Mouse (Mus musculus) lung, adult 2 months (tissue): ENCODE measurements around the gene Olfr520. TPM values are rescaled to one million over a fixed set of nuclear protein-coding genes. Genes with fewer than 3 reads are reported as not detected.
"Not testable (repeated sequence)": the region's sequence is repeated elsewhere in the genome, so short reads cannot be mapped to it uniquely, and the experiment has no call there.

Experiments
- DNase-seq: peaks from one replicate; pipeline ENCODE4 v3.0.0; 2022
- H3K4me1 ChIP-seq: fragments of 200-500 bp; 2 replicates; pipeline ENCODE4 v1.6.1; 2011; ENCODE audit warnings: low read length; ENCODE audit not compliant: control insufficient read depth, insufficient read depth
- H3K4me3 ChIP-seq: fragments of 200-500 bp; replicated peaks from 2 replicates; pipeline ENCODE3; 2011; ENCODE audit warnings: low read depth, mild to moderate bottlenecking, control low read depth, low read length; ENCODE audit errors: extremely low read depth
- CTCF ChIP-seq: fragments of 200-500 bp; IDR thresholded peaks from 2 replicates; pipeline ENCODE4 v1.5.1; 2011; ENCODE audit warnings: mild to moderate bottlenecking, low read length, control low read depth; ENCODE audit not compliant: insufficient read depth
- POLR2A ChIP-seq: fragments of 200-500 bp; IDR thresholded peaks from 2 replicates; pipeline ENCODE4 v1.6.1; 2011; ENCODE audit warnings: low read depth, mild to moderate bottlenecking, control low read depth, low read length, borderline replicate concordance; ENCODE audit errors: extremely low read depth
- WGBS: fragments of 180-500 bp; shearing (Covaris S2); methylation state at CpG from one replicate; pipeline ENCODE4 v1.1.7; 2018; 5-methylcytosine and 5-hydroxymethylcytosine counted together
- polyA plus RNA-seq: library from polyadenylated mRNA; depleted of rRNA; stranded (reverse); fragments of >200 nt; gene quantifications from 2 replicates; pipeline ENCODE4 v1.2.3, GENCODE M21; 2012; rRNA removed

Gene Olfr520
- not detected in 2 replicates for polyA plus RNA-seq

- Histone ChIP-seq H3K4me3 (no peak within 1 kb of the TSS), H3K4me1 (no peaks in the 10 kb centered on the region)
- 87% methylated on average over 2 of the region's 2 CpGs for WGBS
- TF ChIP-seq POLR2A, result no peak
- no peak for TF ChIP-seq CTCF
- DNase-seq, result no peak
Observed at GRCm38 (mm10) chr7:99729973-99730372, at the start of gene Olfr520. Olfr520 (plus strand) TSS chr7:99730273.

GRCm38 (mm10) chr7:99680771-99681170, 49.3 kb upstream of the Olfr520 start:
- Histone ChIP-seq H3K4me1 (no peaks in the 10 kb centered on the region), H3K4me3 (no peak overlapping the region)
- 57% methylated on average over 5 of the region's 5 CpGs for WGBS
- TF ChIP-seq CTCF (no peak), POLR2A (no peak)
- peak; percentile 22 for DNase-seq

- Histone ChIP-seq H3K4me1 (no peaks in the 10 kb centered on the region), H3K4me3 (no peak overlapping the region)
- no peak for DNase-seq
- TF ChIP-seq CTCF (no peak), POLR2A (no peak)
- 29% methylated on average over 4 of the region's 4 CpGs for WGBS
Observed at GRCm38 (mm10) chr7:99684086-99684485, 46.0 kb upstream of the Olfr520 start.

- Histone ChIP-seq H3K4me3 (no peak overlapping the region), H3K4me1 (no peaks in the 10 kb centered on the region)
- WGBS, result 49% methylated on average over 7 of the region's 7 CpGs
- TF ChIP-seq POLR2A, result no peak
- no peak for TF ChIP-seq CTCF
- no peak for DNase-seq
Observed at GRCm38 (mm10) chr7:99690819-99691218, 39.3 kb upstream of the Olfr520 start.

- DNase-seq, result no peak
- 39% methylated on average over 3 of the region's 3 CpGs for WGBS
- H3K4me1 ChIP-seq, result no peaks in the 10 kb centered on the region
Observed at GRCm38 (mm10) chr7:99692396-99692795, 37.7 kb upstream of the Olfr520 start.

GRCm38 (mm10) chr7:99693387-99693786, 36.7 kb upstream of the Olfr520 start:
- TF ChIP-seq POLR2A (no peak), CTCF (no peak)
- no peak overlapping the region for H3K4me3 ChIP-seq
- no peaks in the 10 kb centered on the region for H3K4me1 ChIP-seq
- no peak for DNase-seq
- 95% methylated on average over 3 of the region's 3 CpGs for WGBS

More at GRCm38 (mm10) chr7:99692396-99692795, 37.7 kb upstream of the Olfr520 start:
- no peak overlapping the region for H3K4me3 ChIP-seq
- TF ChIP-seq POLR2A (no peak), CTCF (no peak)

GRCm38 (mm10) chr7:99693976-99694375, 36.1 kb upstream of the Olfr520 start:
- Histone ChIP-seq H3K4me1 (no peaks in the 10 kb centered on the region), H3K4me3 (no peak overlapping the region)
- 83% methylated on average over 3 of the region's 3 CpGs for WGBS
- no peak for DNase-seq
- no peak for TF ChIP-seq CTCF
- TF ChIP-seq POLR2A, result no peak

GRCm38 (mm10) chr7:99694424-99694823, 35.6 kb upstream of the Olfr520 start:
- not testable (repeated sequence) for DNase-seq

GRCm38 (mm10) chr7:99695471-99696057, 34.5 kb upstream of the Olfr520 start:
- WGBS, result 80% methylated on average over 8 of the region's 8 CpGs
- H3K4me3 ChIP-seq, result no peak overlapping the region
- TF ChIP-seq POLR2A (no peak), CTCF (no peak)
- no peak for DNase-seq
- no peaks in the 10 kb centered on the region for H3K4me1 ChIP-seq

More at GRCm38 (mm10) chr7:99694424-99694823, 35.6 kb upstream of the Olfr520 start:
- not testable (repeated sequence) for H3K4me3 ChIP-seq, H3K4me1 ChIP-seq
- 51% methylated on average over 5 of the region's 5 CpGs for WGBS

- no peak for TF ChIP-seq CTCF
- TF ChIP-seq POLR2A, result no peak
- WGBS, result 82% methylated on average over 3 of the region's 3 CpGs
- H3K4me3 ChIP-seq, result no peak overlapping the region
- DNase-seq, result no peak
- no peaks in the 10 kb centered on the region for H3K4me1 ChIP-seq
Observed at GRCm38 (mm10) chr7:99698576-99698975, 31.5 kb upstream of the Olfr520 start.
